Comparison of ENCODE assay signal across 24 mouse cellular contexts in the genomic region with DNA sequence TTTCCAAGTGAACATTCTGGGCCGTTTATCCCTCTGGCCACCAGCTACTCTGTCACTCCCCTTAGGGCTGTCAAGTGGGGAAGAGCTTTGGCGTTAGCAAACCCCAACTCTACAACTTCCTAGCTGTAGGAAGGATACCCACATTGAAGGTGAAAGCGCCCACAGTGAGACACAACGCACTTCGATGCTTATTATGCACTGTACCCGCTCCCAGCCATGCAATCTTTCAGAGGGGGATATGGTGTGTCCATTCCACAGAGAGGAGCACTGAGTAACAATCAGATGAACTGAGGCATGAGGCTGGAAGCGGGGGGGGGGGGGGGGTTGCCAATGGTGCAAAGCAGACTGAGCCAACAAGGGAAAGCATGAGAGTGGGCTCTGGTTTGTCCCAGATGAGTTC. TPM values are rescaled to one million over a fixed set of nuclear protein-coding genes. Genes with fewer than 3 reads are reported as not detected.
"Had no signal": no experiment of that assay in that cellular context is flagged by ENCODE, and none has a peak within 500 bp of the region (broad histone marks: within the 10 kb centered on the region; RNA-seq: fewer than 3 reads in every experiment).

No protein-coding gene starts in this region.

- DNase-seq: gastrocnemius, adult 2 months; gastrocnemius, postnatal 10 days; gastrocnemius, postnatal 25 days; heart, adult 2 months; heart, postnatal 36 days; kidney, adult 18-20 months; kidney, postnatal 25 days; liver; liver, embryonic 13.5 days had no signal

- H3K4me1 ChIP-seq: liver, embryonic 15.5 days had no signal

- H3K27me3 ChIP-seq: heart, embryonic 12.5 days; hindbrain, embryonic 12.5 days; intestine, embryonic 15.5 days; limb, embryonic 12.5 days; liver, embryonic 13.5 days; liver, embryonic 15.5 days had no signal

- H3K9ac ChIP-seq: heart, embryonic 12.5 days; hindbrain, embryonic 12.5 days; hindbrain, embryonic 14.5 days; intestine, embryonic 15.5 days; limb, embryonic 12.5 days; liver, embryonic 13.5 days; liver, embryonic 15.5 days had no signal

- H3K4me2 ChIP-seq: heart, embryonic 12.5 days; hindbrain, embryonic 12.5 days; hindbrain, embryonic 14.5 days; intestine, embryonic 15.5 days; limb, embryonic 12.5 days; liver, embryonic 11.5 days; liver, embryonic 13.5 days; liver, embryonic 15.5 days had no signal

- H3K9me3 ChIP-seq: heart, embryonic 12.5 days; hindbrain, embryonic 10.5 days; hindbrain, embryonic 12.5 days; intestine, embryonic 15.5 days; limb, embryonic 10.5 days; limb, embryonic 12.5 days; liver, embryonic 13.5 days; liver, embryonic 15.5 days had no signal

- H3K27ac ChIP-seq: gastrocnemius, adult 2 months; heart, adult 2 months; hindbrain, embryonic 12.5 days; hindbrain, embryonic 14.5 days; left cerebral cortex, adult 2 months; limb, embryonic 10.5 days; limb, embryonic 12.5 days; liver, embryonic 13.5 days; liver, embryonic 15.5 days had no signal

- H3K4me3 ChIP-seq: gastrocnemius, adult 2 months; heart, adult 2 months; heart, embryonic 12.5 days; hindbrain, embryonic 10.5 days; hindbrain, embryonic 12.5 days; intestine, embryonic 15.5 days; layer of hippocampus, adult 2 months; left cerebral cortex, adult 2 months; limb, embryonic 10.5 days; limb, embryonic 12.5 days; liver, embryonic 13.5 days; liver, embryonic 15.5 days had no signal

- ATAC-seq: hindbrain, embryonic 16.5 days; inflammation-experienced regulatory T-cells, adult 6 months; intestine, embryonic 15.5 days; liver, postnatal 0 days had no signal

- H3K36me3 ChIP-seq: heart, embryonic 12.5 days; hindbrain, embryonic 12.5 days; intestine, embryonic 15.5 days; limb, embryonic 12.5 days; liver, embryonic 15.5 days had no signal

RNA-seq across cellular contexts. Expression of a gene that starts 27.8 kb away (rescaled TPM):
- total RNA-seq: granulocyte monocyte progenitor cell, adult 5-6 weeks had no signal
